Mouse (Mus musculus): ENCODE results near the gene Ripk3. TPM values are rescaled to one million over a fixed set of nuclear protein-coding genes. Genes with fewer than 3 reads are reported as not detected.
"Not testable (repeated sequence)": the region's sequence is repeated elsewhere in the genome, so short reads cannot be mapped to it uniquely, and the experiment has no call there.

Ripk3 gene
- polyA plus RNA-seq, 1 experiment from 2014 or later: 20.4 TPM

GRCm38 (mm10) chr14:55767519-55768414, 20.9 kb downstream of the Ripk3 start:
- WGBS: 11% methylated on average over 52 of the region's 52 CpGs
- peak overlapping the region; percentile 20; the same call in 1 of the 2 replicates for H3K4me3 ChIP-seq (replicated peaks; ENCODE audit: low read depth, low read length)
- H3K36me3 ChIP-seq (ENCODE audit: insufficient read depth, low read length): no peaks in the 10 kb centered on the region
- DNase-seq (ENCODE audit: low spot score) (peak; percentile 70), ATAC-seq (replicated peaks; ENCODE audit: low FRiP score, low read depth) (peak; percentile 77)
- H3K9ac ChIP-seq (ENCODE audit: low read depth, low read length): peak overlapping the region; percentile 45
- TF ChIP-seq CTCF (IDR thresholded peaks at IDR 0.05; ENCODE audit: low read depth): peak; percentile 68
- 0 out of 2 replicates have a peak, but pooled peaks cover 4% of the 10 kb centered on the region for H3K27me3 ChIP-seq (ENCODE audit: insufficient read depth, low read length)
- peak overlapping the region; percentile 68 for H3K4me2 ChIP-seq (ENCODE audit: low read length)
- 0 out of 2 replicates have a peak, but pooled peaks cover 10% of the 10 kb centered on the region for H3K4me1 ChIP-seq (replicated peaks; ENCODE audit: insufficient read depth, low read length)
- H3K9me3 ChIP-seq (replicated peaks; ENCODE audit: low read length): no peaks in the 10 kb centered on the region
- no peak overlapping the region for H3K27ac ChIP-seq

- DNase-seq (ENCODE audit: low spot score) (no peak), ATAC-seq (replicated peaks; ENCODE audit: low FRiP score, low read depth) (no peak)
- Histone ChIP-seq H3K9ac (ENCODE audit: low read depth, low read length) (no peak within 1 kb of the TSS), H3K4me2 (ENCODE audit: low read length) (no peak within 1 kb of the TSS), H3K4me3 (replicated peaks; ENCODE audit: low read depth, low read length) (no peak within 1 kb of the TSS), H3K27ac (no peak within 1 kb of the TSS), H3K27me3 (ENCODE audit: insufficient read depth, low read length) (0 out of 2 replicates have a peak, but pooled peaks cover 14% of the 10 kb centered on the region), H3K4me1 (replicated peaks; ENCODE audit: insufficient read depth, low read length) (peaks cover 22% of the 10 kb centered on the region), H3K36me3 (ENCODE audit: insufficient read depth, low read length) (no peaks in the 10 kb centered on the region), H3K9me3 (replicated peaks; ENCODE audit: low read length) (no peaks in the 10 kb centered on the region)
- no peak for TF ChIP-seq CTCF (IDR thresholded peaks at IDR 0.05; ENCODE audit: low read depth)
- WGBS: 68% methylated on average over 4 of the region's 4 CpGs
These were observed 23.0 kb downstream of the Ripk3 start, which contains the start of gene Ltb4r1 for GRCm38 (mm10) chr14:55765696-55766095. Ltb4r1 (plus strand) TSS chr14:55765962.

- 47% methylated on average over 7 of the region's 7 CpGs for WGBS
- Histone ChIP-seq H3K36me3 (ENCODE audit: insufficient read depth, low read length) (no peaks in the 10 kb centered on the region), H3K4me1 (replicated peaks; ENCODE audit: insufficient read depth, low read length) (peaks cover 25% of the 10 kb centered on the region), H3K27ac (peak overlapping the region; percentile 52), H3K9ac (ENCODE audit: low read depth, low read length) (no peak overlapping the region), H3K4me2 (ENCODE audit: low read length) (peak overlapping the region; percentile 81; the same call in 1 of the 2 replicates), H3K9me3 (replicated peaks; ENCODE audit: low read length) (no peaks in the 10 kb centered on the region), H3K27me3 (ENCODE audit: insufficient read depth, low read length) (0 out of 2 replicates have a peak, but pooled peaks cover 14% of the 10 kb centered on the region), H3K4me3 (replicated peaks; ENCODE audit: low read depth, low read length) (no peak overlapping the region)
- DNase-seq (ENCODE audit: low spot score): no peak
- no peak for ATAC-seq (replicated peaks; ENCODE audit: low FRiP score, low read depth)
- TF ChIP-seq CTCF (IDR thresholded peaks at IDR 0.05; ENCODE audit: low read depth): no peak
These were observed 25.5 kb downstream of the Ripk3 start for GRCm38 (mm10) chr14:55763166-55763565.

- Histone ChIP-seq H3K9me3 (replicated peaks; ENCODE audit: low read length) (no peaks in the 10 kb centered on the region), H3K4me3 (replicated peaks; ENCODE audit: low read depth, low read length) (peak overlapping the region; percentile 39), H3K4me2 (ENCODE audit: low read length) (peak overlapping the region; percentile 81), H3K4me1 (replicated peaks; ENCODE audit: insufficient read depth, low read length) (peaks cover 21% of the 10 kb centered on the region), H3K27me3 (ENCODE audit: insufficient read depth, low read length) (0 out of 2 replicates have a peak, but pooled peaks cover 11% of the 10 kb centered on the region), H3K27ac (peak overlapping the region; percentile 52), H3K9ac (ENCODE audit: low read depth, low read length) (peak overlapping the region; percentile 58), H3K36me3 (ENCODE audit: insufficient read depth, low read length) (no peaks in the 10 kb centered on the region)
- ATAC-seq (replicated peaks; ENCODE audit: low FRiP score, low read depth) (peak; percentile 47), DNase-seq (ENCODE audit: low spot score) (peak; percentile 85)
- 1% methylated on average over 77 of the region's 77 CpGs for WGBS
- TF ChIP-seq CTCF (IDR thresholded peaks at IDR 0.05; ENCODE audit: low read depth): peak; percentile 43
These were observed 26.5 kb downstream of the Ripk3 start for GRCm38 (mm10) chr14:55762001-55762821.

- WGBS: 89% methylated on average over 6 of the region's 6 CpGs
- Histone ChIP-seq H3K4me1 (replicated peaks; ENCODE audit: insufficient read depth, low read length) (peaks cover 21% of the 10 kb centered on the region), H3K27ac (no peak within 1 kb of the TSS), H3K27me3 (ENCODE audit: insufficient read depth, low read length) (0 out of 2 replicates have a peak, but pooled peaks cover 10% of the 10 kb centered on the region), H3K9me3 (replicated peaks; ENCODE audit: low read length) (no peaks in the 10 kb centered on the region), H3K36me3 (ENCODE audit: insufficient read depth, low read length) (no peaks in the 10 kb centered on the region), H3K9ac (ENCODE audit: low read depth, low read length) (peak within 1 kb of the TSS; percentile 58), H3K4me2 (ENCODE audit: low read length) (peak within 1 kb of the TSS; percentile 81), H3K4me3 (replicated peaks; ENCODE audit: low read depth, low read length) (peak within 1 kb of the TSS; percentile 39)
- TF ChIP-seq CTCF (IDR thresholded peaks at IDR 0.05; ENCODE audit: low read depth): no peak
- DNase-seq (ENCODE audit: low spot score) (no peak), ATAC-seq (replicated peaks; ENCODE audit: low FRiP score, low read depth) (no peak)
These were observed 27.5 kb downstream of the Ripk3 start, which contains the start of gene Ltb4r2 for GRCm38 (mm10) chr14:55761163-55761562. Ltb4r2 (plus strand) TSS chr14:55761428.

GRCm38 (mm10) chr14:55760156-55760555, 28.5 kb downstream of the Ripk3 start:
- Histone ChIP-seq H3K4me2 (ENCODE audit: low read length) (peak overlapping the region; percentile 51), H3K4me3 (replicated peaks; ENCODE audit: low read depth, low read length) (peak overlapping the region; percentile 11; the same call in 1 of the 2 replicates), H3K9ac (ENCODE audit: low read depth, low read length) (0 out of 2 replicates have a peak overlapping the region, but pooled peaks have one; percentile 37), H3K4me1 (replicated peaks; ENCODE audit: insufficient read depth, low read length) (peaks cover 21% of the 10 kb centered on the region)
- H3K27ac ChIP-seq; H3K9me3 ChIP-seq (replicated peaks; ENCODE audit: low read length); H3K36me3 ChIP-seq (ENCODE audit: insufficient read depth, low read length); H3K27me3 ChIP-seq (ENCODE audit: insufficient read depth, low read length): not testable (repeated sequence)
- WGBS: 2% methylated on average over 5 of the region's 6 CpGs
- peak; percentile 83 for TF ChIP-seq CTCF (IDR thresholded peaks at IDR 0.05; ENCODE audit: low read depth)
- DNase-seq (ENCODE audit: low spot score) (peak; percentile 78), ATAC-seq (replicated peaks; ENCODE audit: low FRiP score, low read depth) (peak; percentile 38)
